Mouse (Mus musculus): ENCODE results near the gene Gpr1. TPM values are rescaled to one million over a fixed set of nuclear protein-coding genes. Genes with fewer than 3 reads are reported as not detected.
A peak's percentile ranks its signal among the peaks of the same experiment; 100 is the strongest.

The Gpr1 gene
- total RNA-seq, 1 experiment, result 1.3 TPM

- H3K4me1 ChIP-seq (ENCODE audit: control insufficient read depth in 2 of 2, insufficient read depth in 2 of 2, low read length in 2 of 2, poor library complexity in 1 of 2), result peaks cover 11 to 12% of the 10 kb centered on the region in 2 experiments
- no peak overlapping the region for H3K4me3 ChIP-seq (ENCODE audit: insufficient read depth in 1 of 2, low read depth in 1 of 2, low read length in 2 of 2, poor library complexity in 1 of 2, severe bottlenecking in 1 of 2)
- in situ Hi-C loops (cut with MboI; ENCODE audit: low sequenced_read_pairs in 2 of 2, unreplicated experiment in 2 of 2), result no loop called here
- H3K9me3 ChIP-seq (ENCODE audit: control insufficient read depth, insufficient read depth, low read depth, low read length), result no peaks in the 10 kb centered on the region
- H3K36me3 ChIP-seq (ENCODE audit: control insufficient read depth, insufficient read depth, low read length, poor library complexity, severe bottlenecking), result peaks cover 1% of the 10 kb centered on the region; the same call in 1 of the 2 replicates
- no peak for DNase-seq (ENCODE audit: low read depth, low spot score)
- H3K9ac ChIP-seq (ENCODE audit: insufficient read depth, low read depth, low read length, poor library complexity, severe bottlenecking), result no peak overlapping the region
- no peak for TF ChIP-seq ZNF384 (IDR thresholded peaks at IDR 0.05; ENCODE audit: low read depth, low read length)
- no peak for TF ChIP-seq MAFK (IDR thresholded peaks at IDR 0.05; ENCODE audit: insufficient read depth, low read depth, low read length)
- peak; percentile 49; the same call in 1 of the 2 replicates for TF ChIP-seq CHD2 (IDR thresholded peaks at IDR 0.05; ENCODE audit: low read depth, low read length)
- peak overlapping the region; percentile 90; the same call in 1 of the 2 replicates for H3K27ac ChIP-seq (ENCODE audit: insufficient read depth, low read depth, low read length, poor library complexity, severe bottlenecking)
Measured at GRCm38 (mm10) chr1:63137971-63138370, 76.4 kb downstream of the Gpr1 start.

DNA sequence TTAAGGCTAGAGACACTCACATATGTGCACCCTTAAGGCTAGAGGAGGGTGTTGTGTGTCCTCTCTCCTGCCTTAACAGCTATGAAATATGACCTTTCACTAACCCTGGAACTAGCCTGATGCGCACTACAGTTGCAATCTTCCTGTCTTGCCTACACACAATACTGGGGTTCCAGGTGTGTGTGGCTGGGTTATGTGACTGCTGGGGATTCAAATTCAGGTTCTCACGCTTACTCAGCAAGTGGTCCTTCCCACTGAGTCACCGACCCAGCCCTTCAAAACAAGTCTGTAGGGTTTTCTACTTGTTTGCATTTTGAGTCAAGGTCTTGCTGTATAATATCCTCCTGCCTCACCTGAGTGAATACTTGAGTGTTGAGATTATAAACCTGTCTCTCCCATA lies 79.8 kb downstream of the Gpr1 start:
- in situ Hi-C loops (cut with MboI; ENCODE audit: low sequenced_read_pairs in 2 of 2, unreplicated experiment in 2 of 2), result no loop called here
- H3K4me3 ChIP-seq (ENCODE audit: insufficient read depth in 1 of 2, low read depth in 1 of 2, low read length in 2 of 2, poor library complexity in 1 of 2, severe bottlenecking in 1 of 2), result no peak overlapping the region
- no peaks in the 10 kb centered on the region for H3K9me3 ChIP-seq (ENCODE audit: control insufficient read depth, insufficient read depth, low read depth, low read length)
- no peak for DNase-seq (ENCODE audit: low read depth, low spot score)
- H3K27ac ChIP-seq (ENCODE audit: insufficient read depth, low read depth, low read length, poor library complexity, severe bottlenecking), result no peak overlapping the region; the same call in 1 of the 2 replicates
- H3K36me3 ChIP-seq (ENCODE audit: control insufficient read depth, insufficient read depth, low read length, poor library complexity, severe bottlenecking), result no peaks in the 10 kb centered on the region
- no peak overlapping the region for H3K9ac ChIP-seq (ENCODE audit: insufficient read depth, low read depth, low read length, poor library complexity, severe bottlenecking)
- peaks cover 12 to 16% of the 10 kb centered on the region in 2 experiments for H3K4me1 ChIP-seq (ENCODE audit: control insufficient read depth in 2 of 2, insufficient read depth in 2 of 2, low read length in 2 of 2, poor library complexity in 1 of 2)
- TF ChIP-seq MAFK (IDR thresholded peaks at IDR 0.05; ENCODE audit: insufficient read depth, low read depth, low read length) (0 out of 2 replicates have a peak, but pooled peaks have one; percentile 40), CHD2 (IDR thresholded peaks at IDR 0.05; ENCODE audit: low read depth, low read length) (no peak)

Other genes with a start within 250 kb of the Gpr1 start
- 17.5 and 17.8 TPM in 2 replicates for gene Ino80d, start 99.9 kb downstream of the Gpr1 start, total RNA-seq (2012; rRNA removed)
- 1,668 and 1,913 TPM in 2 replicates for gene Eef1b2, start 37.7 kb downstream of the Gpr1 start, total RNA-seq (2012; rRNA removed)
- gene Ndufs1, start 37.7 kb downstream of the Gpr1 start, total RNA-seq (2012; rRNA removed), result 84.2 and 101 TPM in 2 replicates
- 25.6 and 43.2 TPM in 2 replicates for gene Zdbf2, start 58.7 kb upstream of the Gpr1 start, total RNA-seq (2012; rRNA removed)
- 119 and 315 TPM in 2 replicates for gene Adam23, start 231.3 kb upstream of the Gpr1 start, total RNA-seq (2012; rRNA removed)

All from ES-E14 (cell line).